Mouse (Mus musculus) CH12F3 (cell line): ENCODE results near the gene Klf13.

ENCODE experiments used
- in situ Hi-C: fragments of 300-500 bp; cut with MboI; formaldehyde crosslinking; loops from 2 replicates; pipeline ENCODE4 v1.14.3; 2020; ENCODE audit warnings: low sequenced_read_pairs

The Klf13 gene

GRCm38 (mm10) chr7:63926492-63926891, 12.2 kb downstream of the Klf13 start:
- in situ Hi-C loops: no loop called here

GRCm38 (mm10) chr7:63925413-63926360, 13.0 kb downstream of the Klf13 start:
- in situ Hi-C loops: no loop called here

GRCm38 (mm10) chr7:63924747-63925412, 13.8 kb downstream of the Klf13 start:
- in situ Hi-C loops: no loop called here

- in situ Hi-C loops: no loop called here
Observed at GRCm38 (mm10) chr7:63924151-63924550, 14.6 kb downstream of the Klf13 start.

GRCm38 (mm10) chr7:63922975-63923374, 15.7 kb downstream of the Klf13 start:
- in situ Hi-C loops: no loop called here

GRCm38 (mm10) chr7:63922571-63922970, 16.1 kb downstream of the Klf13 start:
- in situ Hi-C loops: no loop called here

GRCm38 (mm10) chr7:63921909-63922562, 16.7 kb downstream of the Klf13 start:
- in situ Hi-C loops: no loop called here

GRCm38 (mm10) chr7:63918771-63919768, 19.6 kb downstream of the Klf13 start:
- in situ Hi-C loops: no loop called here

- in situ Hi-C loops: no loop called here
Observed at GRCm38 (mm10) chr7:63917693-63918092, 21.0 kb downstream of the Klf13 start.

- in situ Hi-C loops: no loop called here
Observed at GRCm38 (mm10) chr7:63916268-63916907, 22.3 kb downstream of the Klf13 start, which contains the start of gene E030018B13Rik. E030018B13Rik (plus strand) TSS chr7:63916857.

- in situ Hi-C loops: no loop called here
Observed at GRCm38 (mm10) chr7:63914891-63915290, 23.8 kb downstream of the Klf13 start.

GRCm38 (mm10) chr7:63913724-63914692, 24.7 kb downstream of the Klf13 start:
- in situ Hi-C loops: no loop called here

- in situ Hi-C loops: no loop called here
Observed at GRCm38 (mm10) chr7:63912924-63913723, 25.6 kb downstream of the Klf13 start.

- in situ Hi-C loops: no loop called here
Observed at GRCm38 (mm10) chr7:63912234-63912810, 26.4 kb downstream of the Klf13 start.

- in situ Hi-C loops: no loop called here
Observed at GRCm38 (mm10) chr7:63911383-63912233, 27.1 kb downstream of the Klf13 start.

- in situ Hi-C loops: no loop called here
Observed at GRCm38 (mm10) chr7:63910912-63911311, 27.8 kb downstream of the Klf13 start.
